Mouse (Mus musculus) heart, postnatal 36 days (tissue): ENCODE measurements around the gene Lingo3. TPM values are rescaled to one million over a fixed set of nuclear protein-coding genes. Genes with fewer than 3 reads are reported as not detected.

Experiments used
- DNase-seq, 2 experiments: peaks; one replicate each; pipeline ENCODE4 v3.0.0; 2021 to 2022
- intact Hi-C: fragments of 180-260 bp; cut with DNase I; formaldehyde crosslinking; loops from one replicate; pipeline ENCODE4 v1.15.1; 2025
- total RNA-seq, 2 experiments: library from RNA; stranded (reverse); gene quantifications; 2 replicates each; pipeline ENCODE4 v1.2.3; 2021

Gene Lingo3
- total RNA-seq, 2 experiments from 2014 or later: 6.4 to 8.9 TPM

GRCm38 (mm10) chr10:80805322-80805721, 38.5 kb downstream of the Lingo3 start:
- no peak for DNase-seq
- intact Hi-C loops: no loop called here

GRCm38 (mm10) chr10:80804916-80805315, 38.9 kb downstream of the Lingo3 start, which contains the start of gene Amh:
Amh (plus strand) TSS chr10:80805243.
- DNase-seq: no peak
- intact Hi-C loops: no loop called here

- no peak for DNase-seq
- intact Hi-C loops: no loop called here
These were observed 39.5 kb downstream of the Lingo3 start for GRCm38 (mm10) chr10:80804340-80804739.

- intact Hi-C loops: no loop called here
- no peak for DNase-seq
These were observed 40.8 kb downstream of the Lingo3 start for GRCm38 (mm10) chr10:80802996-80803395.

GRCm38 (mm10) chr10:80802204-80802912, 41.5 kb downstream of the Lingo3 start:
- DNase-seq: no peak
- intact Hi-C loops: no loop called here

GRCm38 (mm10) chr10:80799070-80799566, 44.7 kb downstream of the Lingo3 start:
- intact Hi-C loops: no loop called here
- no peak for DNase-seq

GRCm38 (mm10) chr10:80798150-80799006, 45.5 kb downstream of the Lingo3 start, which contains the start of the genes Sf3a2 and Plekhj1:
Sf3a2 (plus strand) TSS chr10:80798198.
Plekhj1 (minus strand) TSS chr10:80798626.
- peak; percentile 97 to 99 for DNase-seq
- intact Hi-C loops: no loop called here

GRCm38 (mm10) chr10:80797186-80798149, 46.4 kb downstream of the Lingo3 start:
- no peak for DNase-seq

GRCm38 (mm10) chr10:80796307-80796848, 47.5 kb downstream of the Lingo3 start:
- DNase-seq: no peak
- intact Hi-C loops: no loop called here

More at GRCm38 (mm10) chr10:80797186-80798149, 46.4 kb downstream of the Lingo3 start:
- intact Hi-C loops: no loop called here

GRCm38 (mm10) chr10:80794750-80795149, 49.1 kb downstream of the Lingo3 start:
- intact Hi-C loops: no loop called here

GRCm38 (mm10) chr10:80793803-80794202, 50.0 kb downstream of the Lingo3 start:
- intact Hi-C loops: no loop called here

More at GRCm38 (mm10) chr10:80794750-80795149, 49.1 kb downstream of the Lingo3 start:
- DNase-seq: no peak

GRCm38 (mm10) chr10:80793033-80793784, 50.6 kb downstream of the Lingo3 start:
- intact Hi-C loops: no loop called here
- DNase-seq: no peak

More at GRCm38 (mm10) chr10:80793803-80794202, 50.0 kb downstream of the Lingo3 start:
- DNase-seq: no peak

- no peak for DNase-seq
- intact Hi-C loops: no loop called here
These were observed 51.4 kb downstream of the Lingo3 start for GRCm38 (mm10) chr10:80792175-80793032.

GRCm38 (mm10) chr10:80791476-80792174, 52.2 kb downstream of the Lingo3 start:
- no peak for DNase-seq
- intact Hi-C loops: no loop called here

GRCm38 (mm10) chr10:80790761-80791404, 53.0 kb downstream of the Lingo3 start:
- intact Hi-C loops: no loop called here
- no peak for DNase-seq

- no peak for DNase-seq
- intact Hi-C loops: no loop called here
These were observed 56.3 kb downstream of the Lingo3 start for GRCm38 (mm10) chr10:80787517-80787916.

GRCm38 (mm10) chr10:80785963-80786362, 57.9 kb downstream of the Lingo3 start:
- DNase-seq: no peak
- intact Hi-C loops: no loop called here
